Mouse (Mus musculus) ovary, adult 2 months (tissue): ENCODE measurements around the gene Atp1a2. TPM values are rescaled to one million over a fixed set of nuclear protein-coding genes. Genes with fewer than 3 reads are reported as not detected.

Source experiments
- polyA plus RNA-seq: library from polyadenylated mRNA; depleted of rRNA; stranded (reverse); fragments of >200 nt; gene quantifications from 2 replicates; pipeline ENCODE4 v1.2.3, GENCODE M21; 2012; rRNA removed

Atp1a2 gene
- polyA plus RNA-seq = 36.8 and 41.8 TPM in 2 replicates

GRCm38 (mm10) chr1:172297611-172298537 is at the start of gene Atp1a2:
Gene Atp1a2 (minus strand): TSS chr1:172298064.

DNA sequence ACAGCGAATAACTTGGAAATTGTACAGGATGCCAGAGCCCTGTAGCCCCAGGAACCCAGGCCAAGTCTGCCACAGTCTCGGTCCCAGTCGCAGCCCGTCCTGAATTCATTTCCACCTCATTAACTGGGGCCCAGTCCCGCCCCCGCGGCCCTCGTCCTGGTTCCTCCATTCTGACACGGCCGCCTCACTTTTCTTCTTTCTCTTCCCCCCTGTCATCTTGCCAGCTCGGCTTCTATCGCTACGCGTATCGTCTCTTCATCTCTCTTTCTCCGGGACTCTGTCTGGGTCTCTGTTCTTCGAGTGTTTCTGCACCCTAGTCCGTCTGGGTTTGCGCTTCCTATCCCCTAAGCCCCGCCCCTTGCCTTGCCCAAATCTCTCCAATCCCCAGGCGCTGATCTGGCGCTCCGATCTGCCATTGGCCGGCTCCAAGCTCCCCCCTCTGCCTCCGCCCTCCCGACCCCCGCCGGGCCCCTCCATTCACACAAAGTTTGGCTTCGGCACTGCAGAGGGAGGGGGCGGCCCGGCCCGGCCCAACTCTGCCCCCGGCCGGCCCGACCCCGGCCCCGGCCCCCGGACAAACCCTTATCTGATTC is 43.0 kb upstream of the Atp1a2 start, which contains the start of gene Kcnj10:
Gene Kcnj10, plus strand, starts transcription at position 482 of the 593 bp plus-strand sequence.

DNA sequence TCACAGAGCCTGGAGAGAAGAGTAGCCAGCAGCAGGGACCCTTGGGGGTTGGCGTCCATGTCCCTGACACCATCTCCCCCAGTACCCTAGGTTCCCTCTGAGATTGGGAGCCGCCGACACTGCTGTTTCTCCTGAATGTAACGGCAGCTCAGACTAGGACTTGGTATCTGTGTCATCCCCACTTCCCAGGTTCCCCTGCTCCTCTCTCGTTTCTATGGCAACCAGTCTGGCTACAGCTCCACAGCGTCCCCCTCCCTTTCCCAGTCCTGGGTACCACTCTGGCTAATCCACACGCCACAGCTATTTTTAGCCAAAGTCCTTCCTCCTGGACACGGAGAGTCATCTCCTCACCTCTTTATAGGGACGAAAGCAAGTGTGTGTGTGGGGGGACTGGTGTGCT is 31.3 kb upstream of the Atp1a2 start, which contains the start of gene Kcnj9:
Gene Kcnj9, minus strand, starts transcription at position 188 of the 400 bp plus-strand sequence.

DNA sequence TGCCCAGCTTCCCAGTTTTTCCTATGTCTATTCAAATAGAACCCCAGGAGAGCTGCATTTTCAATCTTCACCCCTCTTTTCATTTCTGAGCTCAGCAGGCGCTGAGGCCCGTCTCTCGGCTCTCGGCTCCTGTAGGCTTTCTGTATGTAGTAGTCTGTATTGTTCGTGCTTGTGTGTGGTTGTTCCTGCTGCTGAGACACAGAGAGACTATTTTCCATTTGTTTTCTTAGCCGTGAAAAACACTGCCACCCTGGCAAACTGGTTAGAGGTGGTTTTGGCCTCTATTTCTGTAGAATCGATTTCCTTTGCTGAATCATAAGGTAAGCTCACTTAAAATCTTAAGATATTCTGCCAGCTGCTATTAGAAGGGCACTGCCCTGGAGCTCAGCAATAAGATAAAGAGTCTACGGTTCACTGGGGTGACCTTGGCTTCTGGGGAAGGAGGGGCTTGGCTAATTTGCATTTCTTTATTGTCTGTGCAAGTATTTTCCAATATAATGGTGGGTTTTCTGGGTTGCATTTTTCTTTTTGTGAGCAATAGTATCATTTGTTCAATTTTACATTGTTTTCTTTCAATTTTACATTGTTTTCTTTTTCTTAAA is 36.3 kb downstream of the Atp1a2 start, which contains the start of gene Igsf8:
Gene Igsf8, plus strand, starts transcription at position 165 of the 602 bp plus-strand sequence.

DNA sequence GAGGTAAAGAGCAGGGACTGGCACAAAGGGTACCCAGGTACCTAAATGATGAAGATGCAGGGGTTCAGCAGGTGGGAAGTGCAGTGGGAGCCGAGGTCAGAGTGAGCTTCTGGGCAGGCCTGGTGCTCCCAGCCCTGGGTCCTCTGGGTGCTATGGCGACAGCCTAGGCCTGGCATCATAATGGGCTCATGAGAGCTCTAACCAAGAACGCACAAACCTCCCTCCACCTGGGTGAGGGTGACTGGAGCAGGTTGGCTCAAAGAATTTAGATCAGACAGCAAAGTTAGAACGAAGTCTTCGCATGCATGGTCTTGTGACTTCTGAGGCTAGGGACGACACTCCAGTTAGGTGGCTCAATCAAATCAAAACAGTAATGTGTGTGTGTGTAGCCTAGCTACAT is 39.5 kb downstream of the Atp1a2 start, which contains the start of gene Atp1a4:
Gene Atp1a4, minus strand, starts transcription at position 101 of the 400 bp plus-strand sequence.

Other genes with a start within 250 kb of the Atp1a2 start
- not detected in 2 replicates for gene Nhlh1, start 240.5 kb downstream of the Atp1a2 start, polyA plus RNA-seq
- gene Copa, start 215.5 kb downstream of the Atp1a2 start, polyA plus RNA-seq = 23.4 and 26.6 TPM in 2 replicates
- gene Ncstn, start 215.3 kb downstream of the Atp1a2 start, polyA plus RNA-seq = 112 and 126 TPM in 2 replicates
- 82.2 and 100.0 TPM in 2 replicates for gene Pex19, start 171.3 kb downstream of the Atp1a2 start, polyA plus RNA-seq
- 91.8 and 97.8 TPM in 2 replicates for gene Dcaf8, start 150.0 kb downstream of the Atp1a2 start, polyA plus RNA-seq
- gene Pea15a, start 91.3 kb downstream of the Atp1a2 start, polyA plus RNA-seq = 57.2 and 67.0 TPM in 2 replicates
- gene Casq1, start 78.2 kb downstream of the Atp1a2 start, polyA plus RNA-seq = 5.3 and 6.4 TPM in 2 replicates
- 0.09 and 0.45 TPM in 2 replicates for gene Atp1a4, start 39.6 kb downstream of the Atp1a2 start, polyA plus RNA-seq
- 327 and 349 TPM in 2 replicates for gene Igsf8, start 36.4 kb downstream of the Atp1a2 start, polyA plus RNA-seq
- 0.23 and 0.35 TPM in 2 replicates for gene Kcnj9, start 31.3 kb upstream of the Atp1a2 start, polyA plus RNA-seq
- gene Kcnj10, start 43.1 kb upstream of the Atp1a2 start, polyA plus RNA-seq = 0.27 and 0.58 TPM in 2 replicates
- gene Pigm, start 78.5 kb upstream of the Atp1a2 start, polyA plus RNA-seq = 12.9 and 13.4 TPM in 2 replicates
- 5.0 and 5.8 TPM in 2 replicates for gene Slamf9, start 177.3 kb upstream of the Atp1a2 start, polyA plus RNA-seq
- gene Igsf9, start 183.7 kb upstream of the Atp1a2 start, polyA plus RNA-seq = 19.2 and 22.5 TPM in 2 replicates
- gene Tagln2, start 202.0 kb upstream of the Atp1a2 start, polyA plus RNA-seq = 181 and 242 TPM in 2 replicates
- 7.5 and 7.7 TPM in 2 replicates for gene Cfap45, start 222.7 kb upstream of the Atp1a2 start, polyA plus RNA-seq